Mouse (Mus musculus): ENCODE measurements around the gene Acsm4.

Gene Acsm4

GRCm38 (mm10) chr7:119760527-119760951, 70.7 kb downstream of the Acsm4 start, which contains the start of gene Acsm3:
Gene Acsm3 (plus strand): TSS chr7:119760923.
- no peak for ATAC-seq (ENCODE audit: insufficient number of reproducible peaks, low FRiP score, low TSS enrichment)

- ATAC-seq (ENCODE audit: insufficient number of reproducible peaks, low FRiP score, low TSS enrichment), result no peak
These were observed 72.4 kb downstream of the Acsm4 start for GRCm38 (mm10) chr7:119762166-119762697.

All from cerebellum, adult (tissue).